Mouse (Mus musculus): Measurements from ENCODE around the gene Brox.

DNA sequence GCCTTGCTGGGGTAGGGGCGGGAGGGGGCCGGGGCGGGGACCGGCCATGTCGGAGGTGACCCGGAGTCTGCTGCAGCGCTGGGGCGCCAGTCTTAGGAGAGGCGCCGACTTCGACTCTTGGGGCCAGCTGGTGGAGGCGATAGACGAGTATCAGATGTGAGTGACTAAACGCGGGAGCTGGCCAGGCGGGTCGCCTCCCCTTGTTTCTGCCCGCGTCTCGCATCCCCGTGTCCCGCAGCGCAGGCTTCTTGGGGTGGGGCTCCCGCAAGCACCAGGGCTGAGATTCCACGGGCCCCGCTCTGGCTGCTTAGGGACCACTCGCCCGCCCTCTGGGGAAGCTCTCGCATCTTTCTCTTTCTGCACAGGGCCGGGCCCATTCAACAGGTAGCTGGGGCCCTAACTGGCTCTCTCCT is 410 bp upstream of the Brox start:
- TF ChIP-seq POLR2A (IDR thresholded peaks at IDR 0.05; ENCODE audit: insufficient read depth, low read depth, low read length), result no peak
- no peak for TF ChIP-seq CTCF (IDR thresholded peaks at IDR 0.05; ENCODE audit: insufficient read depth, low read depth, low read length)

Measured in olfactory bulb, adult 2 months (tissue).